Mouse (Mus musculus) testis, adult 2 months (tissue): ENCODE data around the gene Ano5.

Experiments
- CTCF ChIP-seq: fragments of 200-500 bp; IDR thresholded peaks from 2 replicates; pipeline ENCODE4 v1.5.1; 2012; ENCODE audit warnings: low read depth, mild to moderate bottlenecking, inconsistent platforms, low read length, moderate library complexity; ENCODE audit not compliant: control insufficient read depth, insufficient read depth, insufficient replicate concordance
- POLR2A ChIP-seq: fragments of 200-500 bp; IDR thresholded peaks from 2 replicates; pipeline ENCODE4 v1.6.1; 2012; ENCODE audit warnings: low read depth, mild to moderate bottlenecking, inconsistent platforms, low read length, moderate library complexity; ENCODE audit not compliant: control insufficient read depth

- no peak for TF ChIP-seq CTCF
- TF ChIP-seq POLR2A = no peak
Observed at GRCm38 (mm10) chr7:51631171-51631570, 120.3 kb downstream of the Ano5 start.
